Mouse (Mus musculus): Measurements from ENCODE around the gene Scube1.

Gene Scube1

DNA sequence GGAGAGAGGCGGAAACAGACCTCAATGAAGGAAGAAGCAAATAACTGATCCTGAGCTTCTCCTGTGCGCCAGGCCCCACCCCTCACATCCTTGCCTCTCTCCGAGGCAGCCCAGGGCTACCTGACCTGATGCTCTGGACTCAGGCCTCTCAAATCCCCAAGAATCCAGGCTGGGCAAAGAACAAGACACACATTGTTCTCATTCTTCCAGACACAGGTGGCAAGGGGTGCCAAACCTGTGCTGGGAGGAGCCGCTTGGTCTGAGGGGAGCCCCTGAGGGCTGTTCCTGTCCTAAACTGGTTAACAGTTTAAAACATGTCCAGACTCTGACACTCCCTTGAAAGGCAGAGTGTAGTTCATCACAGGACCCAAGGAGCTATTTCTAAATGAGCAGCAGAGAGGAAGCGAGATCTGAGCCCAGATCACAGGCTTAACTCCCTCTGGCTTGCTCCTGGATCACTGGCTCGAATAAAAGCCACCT is 140.0 kb downstream of the Scube1 start:
- in situ Hi-C loops (cut with MboI; ENCODE audit: low pct_unique_long_range_greater_than_20kb in 1 of 2, low sequenced_read_pairs in 2 of 2, unreplicated experiment in 1 of 2) = no loop called here

DNA sequence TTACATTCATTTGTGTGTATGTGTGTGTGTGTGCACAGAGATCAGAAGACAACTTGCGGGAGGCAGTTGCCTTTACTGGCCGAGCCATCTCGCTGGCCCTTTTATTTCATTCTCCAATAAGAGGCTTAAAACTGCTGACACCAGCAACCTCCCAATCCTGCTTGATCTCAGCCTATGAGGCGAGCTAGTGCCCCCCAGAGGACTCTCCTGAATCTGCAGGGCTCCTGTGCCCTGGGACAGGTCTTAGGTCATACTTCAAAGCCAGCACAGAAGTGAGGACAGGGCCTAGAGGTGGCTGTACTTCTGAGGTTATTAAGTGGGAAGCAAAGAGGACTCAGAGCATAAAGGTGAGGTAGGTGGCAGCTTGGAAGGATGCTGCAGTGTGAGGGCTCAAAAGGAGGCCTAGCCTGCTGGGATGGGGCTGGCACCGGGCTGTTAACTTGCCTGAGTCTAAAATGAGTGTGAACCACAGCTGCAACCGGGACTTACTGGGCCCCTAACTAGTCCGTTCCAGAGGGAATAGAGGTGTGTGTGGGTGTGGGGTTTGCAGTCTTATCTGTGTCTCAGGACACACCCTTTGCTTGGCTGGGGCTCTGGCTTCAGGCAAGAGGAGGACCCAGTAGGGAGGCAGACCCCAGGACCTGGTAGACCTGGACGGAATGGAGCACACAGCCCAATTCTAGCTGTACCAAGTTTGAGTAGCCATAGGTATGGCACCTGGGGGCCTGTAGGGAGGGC is 141.2 kb downstream of the Scube1 start:
- in situ Hi-C loops (cut with MboI; ENCODE audit: low pct_unique_long_range_greater_than_20kb in 1 of 2, low sequenced_read_pairs in 2 of 2, unreplicated experiment in 1 of 2) = no loop called here

DNA sequence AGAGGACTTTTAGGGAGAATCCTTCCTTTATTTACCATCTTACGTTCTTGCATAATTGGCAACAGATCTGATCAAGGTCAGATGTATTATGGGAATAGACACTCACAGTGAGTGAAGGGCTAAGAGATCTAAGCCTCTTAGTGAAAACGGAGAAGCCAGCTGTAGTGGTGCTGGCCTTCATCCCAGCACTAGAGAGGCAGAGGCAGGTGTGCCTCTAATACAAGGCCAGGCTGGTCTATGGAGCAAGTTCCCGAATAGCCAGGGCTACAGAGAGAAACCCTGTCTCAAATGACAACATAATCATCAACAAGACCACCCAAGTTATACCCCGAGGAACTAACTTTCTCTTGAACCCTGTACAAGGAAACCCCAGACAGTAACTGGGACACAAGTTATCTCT is 141.9 kb downstream of the Scube1 start:
- in situ Hi-C loops (cut with MboI; ENCODE audit: low pct_unique_long_range_greater_than_20kb in 1 of 2, low sequenced_read_pairs in 2 of 2, unreplicated experiment in 1 of 2) = no loop called here

DNA sequence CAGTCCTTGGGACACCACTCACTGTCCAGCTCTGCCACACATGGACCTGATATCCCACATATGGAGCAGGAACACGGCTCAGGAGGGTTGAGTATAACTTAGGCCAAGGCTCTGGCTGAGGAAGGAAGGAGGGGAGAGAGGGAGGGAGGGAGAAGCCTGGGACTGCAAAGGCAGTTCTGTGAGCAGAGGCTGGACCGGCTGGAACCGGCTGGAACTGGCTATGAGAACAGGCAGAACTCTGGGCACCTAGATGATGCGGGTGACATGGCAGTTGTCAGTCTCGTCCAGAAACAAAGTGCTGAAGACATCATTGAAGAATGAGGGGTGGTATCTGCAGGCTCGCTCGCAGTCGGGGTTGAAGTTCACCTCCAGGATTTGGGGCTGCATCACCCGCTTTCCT is 148.2 kb downstream of the Scube1 start:
- in situ Hi-C loops (cut with MboI; ENCODE audit: low pct_unique_long_range_greater_than_20kb in 1 of 2, low sequenced_read_pairs in 2 of 2, unreplicated experiment in 1 of 2) = no loop called here

DNA sequence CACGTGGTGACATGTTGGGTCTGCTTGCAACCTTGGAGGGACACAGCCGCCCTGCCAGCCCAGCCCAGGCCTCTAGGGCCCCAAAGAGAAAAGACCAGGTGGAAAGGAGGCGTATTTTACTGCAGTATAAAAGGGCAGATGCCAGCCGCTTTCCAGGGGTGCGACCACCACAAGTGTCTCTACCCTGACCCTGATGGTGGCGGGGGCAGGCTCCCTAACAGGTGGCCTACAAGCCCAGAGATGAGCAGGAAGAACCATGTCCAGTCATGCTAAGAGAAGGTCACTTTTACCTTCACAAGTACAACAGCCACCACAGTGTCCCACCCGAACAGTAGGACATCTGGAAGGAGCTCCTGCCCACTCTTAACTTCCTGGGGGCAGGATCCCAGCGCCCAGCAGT is 149.3 kb downstream of the Scube1 start:
- in situ Hi-C loops (cut with MboI; ENCODE audit: low pct_unique_long_range_greater_than_20kb in 1 of 2, low sequenced_read_pairs in 2 of 2, unreplicated experiment in 1 of 2) = no loop called here

DNA sequence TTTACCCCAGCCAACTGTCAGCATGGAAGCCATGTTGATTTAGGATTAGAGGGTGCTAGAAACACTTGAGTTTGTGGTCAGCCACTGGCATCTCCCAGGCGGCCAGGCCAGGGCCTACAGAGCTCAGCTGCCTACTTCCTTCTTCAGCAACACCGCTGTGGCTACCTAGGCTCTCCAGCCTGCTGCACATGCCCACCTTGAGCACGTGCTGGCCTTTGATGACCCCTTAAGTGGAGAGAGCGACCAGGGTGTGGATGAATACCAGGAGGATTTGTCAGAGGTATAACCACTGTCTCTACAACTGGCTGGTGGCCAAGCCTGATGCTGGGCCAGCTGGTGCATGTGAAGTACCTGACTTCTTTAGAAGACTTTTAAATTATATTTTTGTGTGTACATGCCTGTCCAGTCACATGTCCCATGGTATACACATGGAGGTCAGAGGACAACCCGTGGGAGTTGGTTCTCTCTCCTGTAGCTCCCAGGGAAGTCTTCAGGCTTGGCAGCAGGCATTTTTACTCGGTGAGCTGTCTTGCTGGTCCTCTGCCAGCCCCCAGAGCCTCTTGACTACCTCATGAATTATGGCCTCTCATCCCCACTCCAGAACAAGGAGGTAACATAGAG is 150.0 kb downstream of the Scube1 start:
- in situ Hi-C loops (cut with MboI; ENCODE audit: low pct_unique_long_range_greater_than_20kb in 1 of 2, low sequenced_read_pairs in 2 of 2, unreplicated experiment in 1 of 2) = no loop called here

DNA sequence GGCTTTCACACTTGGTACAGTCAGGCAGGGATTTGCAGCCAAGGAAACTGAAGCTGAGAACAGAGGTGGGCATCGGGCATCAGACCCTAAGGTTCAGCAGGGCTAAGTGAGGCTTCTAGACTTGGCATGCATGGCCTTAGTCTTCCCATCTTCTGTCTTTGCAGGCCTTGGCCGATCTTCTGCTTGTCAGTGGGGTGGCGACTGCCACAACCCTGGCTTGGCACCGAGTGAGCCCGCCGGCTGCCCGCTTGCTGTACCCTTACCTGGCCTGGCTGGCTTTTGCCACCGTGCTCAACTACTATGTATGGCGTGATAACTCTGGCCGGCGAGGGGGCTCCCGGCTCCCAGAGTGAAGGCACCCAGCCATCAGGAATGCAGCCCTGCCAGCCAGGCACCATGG is 151.2 kb downstream of the Scube1 start:
- in situ Hi-C loops (cut with MboI; ENCODE audit: low pct_unique_long_range_greater_than_20kb in 1 of 2, low sequenced_read_pairs in 2 of 2, unreplicated experiment in 1 of 2) = no loop called here

DNA sequence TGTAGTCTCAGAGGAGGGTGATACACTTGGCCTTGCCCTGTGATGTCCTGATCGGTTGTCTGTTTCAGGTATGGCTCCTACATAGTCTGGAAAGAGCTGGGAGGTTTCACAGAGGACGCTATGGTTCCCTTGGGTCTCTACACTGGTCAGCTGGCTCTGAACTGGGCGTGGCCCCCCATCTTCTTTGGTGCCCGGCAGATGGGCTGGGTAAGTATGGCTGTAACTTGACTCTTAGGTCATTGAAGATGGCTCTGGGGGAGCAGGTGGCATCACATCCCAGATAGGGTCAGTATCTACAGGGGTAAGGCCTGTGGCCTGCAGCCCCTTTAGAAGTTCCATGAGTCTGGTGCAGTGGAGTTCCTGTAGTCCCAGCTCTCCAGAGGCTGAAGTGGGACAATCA is 152.7 kb downstream of the Scube1 start:
- in situ Hi-C loops (cut with MboI; ENCODE audit: low pct_unique_long_range_greater_than_20kb in 1 of 2, low sequenced_read_pairs in 2 of 2, unreplicated experiment in 1 of 2) = no loop called here

DNA sequence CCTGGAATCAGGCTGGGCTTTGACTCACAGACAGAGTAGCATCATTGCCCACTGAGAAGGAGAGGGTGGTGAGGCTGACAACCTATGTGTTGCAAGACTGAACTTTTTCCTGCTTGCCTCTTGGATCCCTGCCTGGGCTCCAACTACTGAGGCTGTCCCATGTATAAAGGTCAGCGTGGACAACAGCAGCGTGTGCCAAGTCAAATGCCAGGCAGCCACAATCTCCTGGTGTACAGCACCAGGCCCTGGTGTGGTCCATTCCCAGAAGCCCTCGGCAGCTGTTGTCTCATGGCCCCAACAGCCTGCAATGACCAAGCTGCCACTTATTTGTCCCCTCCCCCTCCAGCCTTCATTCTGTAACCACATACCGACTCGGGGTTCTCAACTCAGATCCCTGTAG is 153.2 kb downstream of the Scube1 start:
- in situ Hi-C loops (cut with MboI; ENCODE audit: low pct_unique_long_range_greater_than_20kb in 1 of 2, low sequenced_read_pairs in 2 of 2, unreplicated experiment in 1 of 2) = no loop called here

DNA sequence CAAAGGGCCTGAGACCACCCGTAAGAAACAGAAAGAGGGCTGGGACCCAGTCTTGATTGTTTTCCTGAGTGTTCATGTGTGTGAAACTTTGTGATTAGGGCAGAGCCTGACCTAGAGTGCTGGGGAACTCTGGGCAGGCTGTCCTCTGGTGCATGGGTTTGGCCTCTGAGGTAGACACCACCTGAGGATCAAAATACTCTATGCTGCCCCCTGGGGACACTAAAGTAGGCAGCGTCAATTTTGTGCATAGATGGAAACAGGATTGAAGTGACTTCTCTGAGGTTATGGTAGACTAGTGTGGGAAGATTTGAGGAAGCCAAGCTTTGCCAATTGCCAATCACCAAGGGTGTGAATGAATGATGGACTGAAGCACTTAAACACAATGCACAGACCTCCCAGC is 154.2 kb downstream of the Scube1 start:
- in situ Hi-C loops (cut with MboI; ENCODE audit: low pct_unique_long_range_greater_than_20kb in 1 of 2, low sequenced_read_pairs in 2 of 2, unreplicated experiment in 1 of 2) = no loop called here

DNA sequence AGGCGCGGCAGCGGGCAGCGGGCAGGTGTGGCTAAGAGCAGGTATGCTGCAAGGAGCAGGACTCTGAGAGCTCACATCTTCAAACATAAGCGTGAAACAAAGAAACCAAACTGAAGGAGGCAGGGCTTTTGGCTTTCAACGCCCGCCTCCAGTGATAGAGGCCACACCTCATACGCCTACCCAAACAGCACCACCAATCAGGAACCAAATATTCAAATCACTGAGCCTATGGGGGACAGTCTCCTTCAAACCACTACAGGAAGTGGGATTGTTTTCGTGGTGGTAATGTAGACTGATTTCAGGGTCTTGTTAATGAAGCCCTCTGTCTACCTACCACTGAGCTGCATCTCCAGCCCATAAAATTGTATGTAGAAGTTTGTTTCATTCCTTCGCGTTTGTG is 155.1 kb downstream of the Scube1 start:
- in situ Hi-C loops (cut with MboI; ENCODE audit: low pct_unique_long_range_greater_than_20kb in 1 of 2, low sequenced_read_pairs in 2 of 2, unreplicated experiment in 1 of 2) = no loop called here

DNA sequence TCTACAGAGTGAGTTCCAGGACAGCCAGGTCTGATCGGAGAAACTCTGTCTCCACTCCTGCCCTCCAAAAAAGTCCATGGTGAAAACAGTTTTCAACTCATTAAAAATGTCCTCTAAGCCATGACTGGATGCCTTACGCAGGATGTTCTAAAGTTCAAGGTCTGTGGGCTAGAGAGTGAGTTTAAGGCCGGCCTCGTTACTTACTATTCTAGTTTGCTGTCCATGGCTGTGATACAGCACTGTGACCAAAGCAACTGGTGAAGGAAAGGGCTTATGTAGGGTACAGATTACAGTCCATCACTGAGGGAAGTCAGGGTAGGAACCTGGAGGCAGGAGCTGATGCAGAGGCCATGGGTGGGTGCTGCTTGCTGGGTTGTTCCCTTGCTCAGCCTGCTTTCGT is 156.3 kb downstream of the Scube1 start:
- in situ Hi-C loops (cut with MboI; ENCODE audit: low pct_unique_long_range_greater_than_20kb in 1 of 2, low sequenced_read_pairs in 2 of 2, unreplicated experiment in 1 of 2) = no loop called here

DNA sequence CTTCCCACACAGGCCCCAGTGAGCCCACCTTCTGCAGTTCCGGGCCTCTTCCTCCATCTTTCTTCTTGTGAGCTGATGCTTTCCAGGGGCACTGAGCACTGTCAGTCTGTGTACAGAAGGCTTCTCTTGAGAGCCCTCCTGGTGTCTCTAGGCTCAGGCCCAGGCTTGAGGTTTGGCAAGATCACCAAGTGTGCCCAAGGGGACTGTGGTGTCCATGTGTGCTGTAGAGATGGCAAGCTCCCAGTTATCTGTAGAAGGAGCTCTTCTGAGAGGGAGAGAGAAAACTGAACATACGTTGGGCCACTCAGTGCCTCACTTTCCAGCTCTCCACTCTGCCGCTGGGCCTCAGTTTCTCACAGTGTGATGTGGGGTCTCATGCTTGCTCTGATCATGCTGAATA is 157.1 kb downstream of the Scube1 start:
- in situ Hi-C loops (cut with MboI; ENCODE audit: low pct_unique_long_range_greater_than_20kb in 1 of 2, low sequenced_read_pairs in 2 of 2, unreplicated experiment in 1 of 2) = no loop called here

DNA sequence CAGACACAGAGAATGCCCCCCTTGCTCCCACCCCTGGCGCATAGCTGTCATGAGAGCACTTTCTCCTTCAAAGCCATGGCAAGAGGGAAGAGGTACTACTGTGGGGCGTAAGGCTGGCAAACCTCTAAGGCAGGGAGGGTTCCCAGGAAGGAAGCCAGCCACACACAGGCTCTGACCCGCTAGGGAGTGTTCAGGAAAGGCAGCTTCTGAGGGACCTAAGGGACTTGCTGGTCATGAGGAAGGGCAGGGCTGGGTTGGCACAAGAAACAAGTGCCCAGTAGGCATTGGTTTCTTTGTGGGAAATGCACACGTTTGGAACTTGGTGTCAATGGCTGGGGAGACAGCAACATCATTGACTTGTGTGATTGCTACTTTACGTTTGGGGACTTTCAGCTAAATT is 158.8 kb downstream of the Scube1 start:
- in situ Hi-C loops (cut with MboI; ENCODE audit: low pct_unique_long_range_greater_than_20kb in 1 of 2, low sequenced_read_pairs in 2 of 2, unreplicated experiment in 1 of 2) = no loop called here

DNA sequence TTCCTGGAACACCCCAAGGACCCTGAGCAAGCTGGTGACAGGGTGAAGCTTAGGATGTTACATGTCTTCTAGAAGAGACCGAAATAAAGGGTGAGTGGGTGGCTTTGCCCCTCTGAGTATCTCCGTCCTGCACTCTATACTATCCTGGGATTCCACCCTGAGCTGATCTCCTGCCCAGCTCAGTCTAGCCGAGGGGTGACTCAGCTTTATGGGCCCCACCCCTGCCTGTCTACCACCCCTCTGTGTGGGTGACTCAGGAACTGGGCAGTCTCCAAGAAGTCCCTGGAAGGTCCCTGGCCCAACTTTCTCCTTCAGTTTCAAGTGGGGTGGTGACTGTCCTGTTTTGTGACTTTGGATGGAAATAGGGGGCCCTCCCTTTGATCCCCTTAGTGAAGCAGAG is 159.4 kb downstream of the Scube1 start:
- in situ Hi-C loops (cut with MboI; ENCODE audit: low pct_unique_long_range_greater_than_20kb in 1 of 2, low sequenced_read_pairs in 2 of 2, unreplicated experiment in 1 of 2) = no loop called here

DNA sequence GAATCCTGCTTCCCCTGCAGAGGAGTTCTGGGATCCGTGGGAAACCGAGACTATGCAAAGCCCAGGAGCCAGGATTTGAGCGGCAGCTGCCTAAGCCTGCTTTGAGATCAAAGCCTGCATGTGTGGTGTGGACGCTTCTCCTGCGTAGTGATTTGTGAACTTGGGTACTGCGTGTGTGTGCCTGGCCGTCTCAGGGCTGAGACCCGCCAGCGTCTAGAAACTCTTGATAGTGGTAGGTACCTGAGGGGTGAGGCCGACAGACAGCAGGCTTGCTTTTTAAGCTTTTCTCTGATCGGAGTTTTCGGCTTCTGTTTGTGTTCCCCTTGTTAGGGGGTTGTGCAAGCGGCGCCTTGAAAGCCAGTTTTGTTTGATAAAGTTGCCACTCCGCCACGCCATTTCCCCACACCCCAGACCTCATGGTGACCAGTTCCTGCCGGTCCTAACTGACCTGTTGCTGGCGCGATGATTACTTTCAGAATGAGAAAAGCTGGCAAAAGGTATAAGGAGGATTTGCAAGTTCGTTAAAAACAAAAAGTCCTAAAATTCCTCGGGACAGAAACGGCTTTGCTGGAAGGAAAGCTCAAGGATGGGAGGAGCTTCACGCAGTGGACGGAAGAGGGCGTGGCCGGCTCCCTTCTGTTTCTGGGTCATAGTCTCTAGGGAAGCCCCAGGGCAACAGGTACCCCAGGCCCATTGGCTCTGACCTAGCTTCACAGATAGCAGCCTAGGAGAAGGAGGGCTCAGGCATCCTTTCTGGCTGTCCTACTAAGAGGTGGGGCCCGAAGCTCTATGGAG is 160.8 kb downstream of the Scube1 start:
- in situ Hi-C loops (cut with MboI; ENCODE audit: low pct_unique_long_range_greater_than_20kb in 1 of 2, low sequenced_read_pairs in 2 of 2, unreplicated experiment in 1 of 2) = no loop called here

DNA sequence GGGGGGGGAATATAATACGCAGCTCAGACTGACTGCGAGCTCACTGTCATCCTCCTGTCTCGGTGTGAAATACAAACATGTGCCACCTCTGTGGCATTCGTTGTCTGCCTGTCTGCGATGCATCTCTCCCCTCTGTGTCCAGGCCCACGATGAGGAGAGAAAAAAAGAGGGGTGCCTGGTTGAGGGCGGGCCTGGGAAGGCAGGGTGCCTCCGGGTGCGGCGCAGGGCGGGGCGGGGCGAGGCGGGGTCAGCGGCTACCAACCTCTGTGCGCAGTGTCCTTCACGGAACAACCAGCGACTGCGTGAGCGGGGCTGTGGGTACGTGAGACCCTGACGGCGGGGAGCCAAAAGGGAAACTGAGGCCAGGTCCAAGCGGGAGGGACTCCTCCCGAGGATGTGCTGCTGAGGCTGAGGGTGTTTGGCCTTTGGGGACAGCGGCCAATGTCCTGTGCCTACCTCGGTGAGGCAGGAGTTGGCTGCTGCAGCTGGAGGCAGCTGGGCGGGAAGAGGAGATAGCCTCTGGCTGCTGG is 161.4 kb downstream of the Scube1 start, which contains the start of the genes Tspo and Mcat:
TSS of gene Tspo (plus strand) at position 266 of the 530 bp plus-strand sequence.
TSS of gene Mcat (minus strand) at position 461 of the 530 bp plus-strand sequence.
- in situ Hi-C loops (cut with MboI; ENCODE audit: low pct_unique_long_range_greater_than_20kb in 1 of 2, low sequenced_read_pairs in 2 of 2, unreplicated experiment in 1 of 2) = no loop called here

DNA sequence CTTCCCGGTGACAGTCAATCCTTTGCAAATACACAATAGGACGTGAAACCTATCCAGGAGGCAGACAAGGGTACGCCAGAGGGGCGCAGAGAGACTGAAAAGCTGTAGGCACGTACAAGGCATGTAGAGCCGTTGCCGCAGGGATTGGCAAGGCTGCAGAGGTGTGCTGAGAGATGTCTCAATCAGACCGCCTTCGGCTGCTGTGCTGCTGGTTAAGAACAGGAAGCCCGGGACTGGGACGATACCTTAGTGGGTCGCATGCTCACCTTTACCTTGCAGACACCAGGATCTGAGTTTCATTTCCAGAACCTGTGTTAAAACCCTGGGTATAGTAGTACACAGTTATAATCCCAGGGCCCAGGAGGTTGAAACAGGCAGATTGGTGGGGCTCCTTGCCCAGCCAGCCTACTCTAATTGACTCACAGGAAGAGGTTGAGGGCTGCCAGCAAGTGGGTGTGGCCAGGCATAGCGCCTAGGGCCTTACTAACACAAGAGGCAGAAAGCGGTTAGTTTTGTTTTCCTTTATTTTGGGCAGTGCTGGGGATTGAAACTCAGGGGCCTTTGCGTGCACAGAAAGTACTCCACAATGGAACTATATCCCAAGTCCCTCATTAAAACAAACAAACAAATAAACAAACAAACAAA is 162.1 kb downstream of the Scube1 start:
- in situ Hi-C loops (cut with MboI; ENCODE audit: low pct_unique_long_range_greater_than_20kb in 1 of 2, low sequenced_read_pairs in 2 of 2, unreplicated experiment in 1 of 2) = no loop called here

All from mouse embryonic stem cell (cell line).